Mouse (Mus musculus): ENCODE measurements around the gene Gm10600.
"Not testable (repeated sequence)": the region's sequence is repeated elsewhere in the genome, so short reads cannot be mapped to it uniquely, and the experiment has no call there.

Gene Gm10600

DNA sequence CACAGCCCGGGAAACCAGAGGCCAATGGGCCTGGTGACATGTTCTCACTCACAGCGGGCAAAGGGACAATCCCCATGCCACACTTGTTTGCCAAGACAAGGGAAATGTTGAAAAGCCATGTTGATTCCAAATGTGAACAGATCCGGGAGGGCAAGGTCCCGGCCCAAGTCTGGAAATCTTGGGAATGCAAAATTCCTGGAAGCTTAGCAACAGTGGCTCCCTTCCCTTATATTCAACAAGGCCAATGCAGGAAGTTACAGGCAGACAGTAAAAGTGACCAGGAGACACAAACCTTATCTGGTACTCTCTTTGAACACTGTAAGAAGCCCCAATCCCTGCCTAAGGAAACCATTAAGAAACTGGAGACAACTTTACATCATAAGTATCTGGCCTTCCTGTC, at the start of gene Gm10600:
Gene Gm10600, plus strand, starts transcription at position 301 of the 400 bp plus-strand sequence.
- not testable (repeated sequence) for DNase-seq (ENCODE audit: low read depth, low spot score)

DNA sequence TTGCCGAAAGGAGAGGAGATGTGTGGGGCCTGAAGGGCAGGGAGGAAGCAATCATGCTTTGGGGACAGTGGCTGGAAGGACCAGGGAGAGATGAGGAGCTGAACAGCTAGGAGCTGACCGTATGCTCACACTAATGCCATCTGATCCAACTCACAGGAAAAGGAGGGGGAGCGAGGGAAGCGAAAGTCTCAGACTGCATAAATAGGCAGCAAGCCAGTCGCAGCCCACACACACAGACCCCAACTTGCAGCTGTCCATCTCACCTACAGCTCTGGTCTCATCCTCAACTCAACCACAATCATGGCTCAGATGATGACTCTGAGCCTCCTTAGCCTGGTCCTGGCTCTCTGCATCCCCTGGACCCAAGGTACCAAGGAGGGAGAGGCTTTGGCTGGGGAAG, 15.0 kb downstream of the Gm10600 start, which contains the start of gene Ccl21b:
Gene Ccl21b, plus strand, starts transcription at position 301 of the 400 bp plus-strand sequence.
- not testable (repeated sequence) for DNase-seq (ENCODE audit: low read depth, low spot score)

Data from CD4-positive, CD25-positive, alpha-beta regulatory T cell, adult 2 months (primary cell).